9 mouse cellular contexts compared by ENCODE assay signal in the genomic region with DNA sequence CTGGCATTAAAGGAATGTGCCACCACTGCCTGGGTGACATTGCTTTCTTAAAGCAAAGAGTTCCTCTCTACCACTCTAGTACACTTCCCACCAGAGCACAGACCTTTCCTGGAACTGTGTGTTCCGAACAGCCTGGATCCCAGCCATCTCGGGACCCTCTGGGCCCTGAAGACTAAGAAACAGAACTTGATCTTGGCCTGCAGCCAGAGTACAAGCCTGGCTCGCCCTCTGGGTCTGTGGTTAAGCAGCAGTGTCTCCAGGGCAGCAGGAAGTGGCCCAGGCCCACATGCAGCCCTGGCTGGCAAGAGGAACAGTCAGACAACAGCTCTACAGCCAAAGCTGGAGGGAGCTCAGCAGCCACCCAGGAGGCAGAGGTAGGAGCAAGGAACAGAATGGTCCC. TPM values are rescaled to one million over a fixed set of nuclear protein-coding genes. Genes with fewer than 3 reads are reported as not detected.
DNase-seq lines count a peak whose midpoint lies in the region; ATAC-seq lines count a peak whose summit lies in the region.
"Had no signal": no experiment of that assay in that cellular context is flagged by ENCODE, and none has a peak within 500 bp of the region (broad histone marks: within the 10 kb centered on the region; RNA-seq: fewer than 3 reads in every experiment).

No protein-coding gene starts in this region.

- H3K4me2 ChIP-seq in midbrain, embryonic 14.5 days (ENCODE audit: low read length), result no peak overlapping the region
- no peak overlapping the region for H3K4me2 ChIP-seq in midbrain, embryonic 13.5 days (replicated peaks)
- no peak overlapping the region for H3K4me2 ChIP-seq in midbrain, embryonic 15.5 days

- H3K9ac ChIP-seq in midbrain, embryonic 14.5 days (replicated peaks; ENCODE audit: low read length), result no peak overlapping the region
- no peak overlapping the region for H3K9ac ChIP-seq in midbrain, embryonic 13.5 days (replicated peaks)
- H3K9ac ChIP-seq in midbrain, embryonic 15.5 days, result no peak overlapping the region

- DNase-seq in adrenal gland, postnatal 36 days, result peak; percentile 17 to 39
- no peak for DNase-seq in adrenal gland, postnatal 4 days (ENCODE audit: low spot score in 2 of 2)
- DNase-seq in midbrain, embryonic 14.5 days, result peak; percentile 23
- DNase-seq in heart, postnatal 36 days, result peak; percentile 19 to 44
- peak; percentile 60 to 70 for DNase-seq in lung, adult 18-20 months
- DNase-seq in testis, postnatal 10 days (ENCODE audit: low spot score), result peak; percentile 82

- ATAC-seq in midbrain, embryonic 14.5 days (ENCODE audit: low FRiP score, low TSS enrichment), result no peak
- ATAC-seq in midbrain, embryonic 13.5 days, result no peak
- ATAC-seq in midbrain, embryonic 15.5 days (replicated peaks), result no peak

- intact Hi-C loops in heart, postnatal 36 days (cut with DNase I), result loop anchor here (5.0 kb wide), 1 partner anchor 290 kb away; no protein-coding TSS in a partner anchor

- H3K4me3 ChIP-seq in midbrain, embryonic 14.5 days (replicated peaks; ENCODE audit: low read depth, low read length), result no peak overlapping the region
- no peak overlapping the region for H3K4me3 ChIP-seq in midbrain, embryonic 13.5 days (replicated peaks)
- no peak overlapping the region for H3K4me3 ChIP-seq in midbrain, embryonic 15.5 days

- 56% methylated on average over 3 of the region's 3 CpGs for WGBS in midbrain, embryonic 14.5 days
- WGBS in midbrain, embryonic 13.5 days, result 57% methylated on average over 3 of the region's 3 CpGs
- 52% methylated on average over 3 of the region's 3 CpGs for WGBS in midbrain, embryonic 15.5 days

- H3K27me3 ChIP-seq in midbrain, embryonic 14.5 days (ENCODE audit: control insufficient read depth, insufficient read depth, low read length), result no peaks in the 10 kb centered on the region
- H3K27me3 ChIP-seq in midbrain, embryonic 13.5 days, result no peaks in the 10 kb centered on the region
- H3K27me3 ChIP-seq in midbrain, embryonic 15.5 days (replicated peaks), result no peaks in the 10 kb centered on the region

- no peaks in the 10 kb centered on the region for H3K4me1 ChIP-seq in midbrain, embryonic 14.5 days (ENCODE audit: control insufficient read depth, insufficient read depth, low read length)
- H3K4me1 ChIP-seq in midbrain, embryonic 13.5 days (replicated peaks), result no peaks in the 10 kb centered on the region
- no peaks in the 10 kb centered on the region for H3K4me1 ChIP-seq in midbrain, embryonic 15.5 days

- H3K27ac ChIP-seq in midbrain, embryonic 14.5 days (replicated peaks; ENCODE audit: low read depth, low read length), result no peak overlapping the region
- H3K27ac ChIP-seq in midbrain, embryonic 13.5 days, result no peak overlapping the region
- no peak overlapping the region for H3K27ac ChIP-seq in midbrain, embryonic 15.5 days

- H3K9me3 ChIP-seq in midbrain, embryonic 14.5 days (ENCODE audit: control insufficient read depth, low read length), result no peaks in the 10 kb centered on the region
- no peaks in the 10 kb centered on the region for H3K9me3 ChIP-seq in midbrain, embryonic 13.5 days
- H3K9me3 ChIP-seq in midbrain, embryonic 15.5 days, result no peaks in the 10 kb centered on the region

- no peaks in the 10 kb centered on the region for H3K36me3 ChIP-seq in midbrain, embryonic 14.5 days (ENCODE audit: control insufficient read depth, insufficient read depth, low read length)
- no peaks in the 10 kb centered on the region for H3K36me3 ChIP-seq in midbrain, embryonic 13.5 days
- no peaks in the 10 kb centered on the region for H3K36me3 ChIP-seq in midbrain, embryonic 15.5 days (replicated peaks)

RNA-seq across cellular contexts. Expression of gene Sohlh1, which starts 5.6 kb away (rescaled TPM):
- total RNA-seq in adrenal gland, postnatal 36 days (2021), result not detected
- not detected for total RNA-seq in adrenal gland, postnatal 4 days (2021)
- not detected in 2 replicates for polyA plus RNA-seq in midbrain, embryonic 14.5 days (2014; fragmentation: Nextera tagmentation; extraction: Ambion mirVana)
- polyA plus RNA-seq in midbrain, embryonic 13.5 days (2015; fragmentation: Nextera tagmentation; extraction: Ambion mirVana), result not detected in 2 replicates
- not detected for total RNA-seq in heart, postnatal 36 days (2021)
- not detected in 2 replicates for polyA plus RNA-seq in midbrain, embryonic 15.5 days (2015; fragmentation: Nextera tagmentation; extraction: Ambion mirVana)
- total RNA-seq: CH12.LX had no signal

RNA-seq across cellular contexts. Expression of gene Kcnt1, which starts 10.9 kb away (rescaled TPM):
- 1 to 10 TPM; 2.3 to 2.6 TPM for total RNA-seq in adrenal gland, postnatal 36 days (2021)
- 10 to 100 TPM; 12.2 to 12.9 TPM for total RNA-seq in adrenal gland, postnatal 4 days (2021)
- polyA plus RNA-seq in midbrain, embryonic 14.5 days (2014; fragmentation: Nextera tagmentation; extraction: Ambion mirVana), result 10.1 and 11.3 TPM in 2 replicates
- polyA plus RNA-seq in midbrain, embryonic 13.5 days (2015; fragmentation: Nextera tagmentation; extraction: Ambion mirVana), result 4.4 and 5.9 TPM in 2 replicates
- total RNA-seq in heart, postnatal 36 days (2021), result under 1 TPM; 0.22 to 0.27 TPM
- polyA plus RNA-seq in midbrain, embryonic 15.5 days (2015; fragmentation: Nextera tagmentation; extraction: Ambion mirVana), result 14.4 and 20.7 TPM in 2 replicates

RNA-seq across cellular contexts. Expression of gene Lcn9, which starts 29.7 kb away (rescaled TPM):
- not detected for total RNA-seq in adrenal gland, postnatal 36 days (2021)
- not detected for total RNA-seq in adrenal gland, postnatal 4 days (2021)
- polyA plus RNA-seq in midbrain, embryonic 14.5 days (2014; fragmentation: Nextera tagmentation; extraction: Ambion mirVana), result not detected in 2 replicates
- not detected in 2 replicates for polyA plus RNA-seq in midbrain, embryonic 13.5 days (2015; fragmentation: Nextera tagmentation; extraction: Ambion mirVana)
- not detected for total RNA-seq in heart, postnatal 36 days (2021)
- polyA plus RNA-seq in midbrain, embryonic 15.5 days (2015; fragmentation: Nextera tagmentation; extraction: Ambion mirVana), result not detected in 2 replicates
- total RNA-seq: CH12.LX had no signal

RNA-seq across cellular contexts. Expression of gene Glt6d1, which starts 37.0 kb away (rescaled TPM):
- total RNA-seq in adrenal gland, postnatal 36 days (2021), result not detected
- total RNA-seq in adrenal gland, postnatal 4 days (2021), result not detected
- not detected in 2 replicates for polyA plus RNA-seq in midbrain, embryonic 14.5 days (2014; fragmentation: Nextera tagmentation; extraction: Ambion mirVana)
- not detected in 2 replicates for polyA plus RNA-seq in midbrain, embryonic 13.5 days (2015; fragmentation: Nextera tagmentation; extraction: Ambion mirVana)
- not detected for total RNA-seq in heart, postnatal 36 days (2021)
- not detected in 2 replicates for polyA plus RNA-seq in midbrain, embryonic 15.5 days (2015; fragmentation: Nextera tagmentation; extraction: Ambion mirVana)
- total RNA-seq: CH12.LX had no signal

Comparison
In these comparisons a context has a peak if more than half of its experiments do, and no peak if none do; other contexts are left out.
1. DNase-seq: peak in adrenal gland, postnatal 36 days (2 of 2), midbrain, embryonic 14.5 days (single experiment), heart, postnatal 36 days (2 of 2), lung, adult 18-20 months (2 of 2) and testis, postnatal 10 days (single experiment); none in adrenal gland, postnatal 4 days (0 of 2).